ENCODE assay signal across 18 mouse cellular contexts in genomic region chr1:73830486-73831132, GRCm38 (mm10).
DNase-seq lines count a peak whose midpoint lies in the region; ATAC-seq and TF ChIP-seq lines count a peak whose summit lies in the region.
"Had no signal": no experiment of that assay in that cellular context is flagged by ENCODE, and none has a peak within 500 bp of the region (broad histone marks: within the 10 kb centered on the region; RNA-seq: fewer than 3 reads in every experiment).

No protein-coding gene starts in this region.

- TF ChIP-seq EP300 in stomach, postnatal 0 days (optimal IDR thresholded peaks at IDR 0.05), result no peak

- H3K27ac ChIP-seq in forebrain, embryonic 10.5 days, result peak overlapping the region; percentile 35; the same call in 1 of the 2 replicates
- H3K27ac ChIP-seq in forebrain, embryonic 11.5 days (ENCODE audit: low read depth, low read length), result no peak overlapping the region
- no peak overlapping the region for H3K27ac ChIP-seq in forebrain, embryonic 15.5 days (replicated peaks)
- no peak overlapping the region for H3K27ac ChIP-seq in stomach, postnatal 0 days (replicated peaks)
- H3K27ac ChIP-seq: embryonic facial prominence, embryonic 12.5 days; layer of hippocampus, adult 2 months; left cerebral cortex, adult 2 months; limb, embryonic 13.5 days; midbrain, embryonic 12.5 days had no signal

- no peak overlapping the region for H3K4me2 ChIP-seq in forebrain, embryonic 11.5 days (ENCODE audit: low read depth, low read length, severe bottlenecking)
- no peak overlapping the region for H3K4me2 ChIP-seq in forebrain, embryonic 15.5 days (replicated peaks)
- H3K4me2 ChIP-seq in stomach, postnatal 0 days (replicated peaks; ENCODE audit: low read depth), result no peak overlapping the region
- H3K4me2 ChIP-seq: embryonic facial prominence, embryonic 12.5 days; limb, embryonic 13.5 days; midbrain, embryonic 12.5 days had no signal

- DNase-seq in forebrain, embryonic 10.5 days (ENCODE audit: extremely low spot score, low spot score), result no peak
- no peak for DNase-seq in forebrain, embryonic 11.5 days (ENCODE audit: low spot score)
- peak; percentile 11 for DNase-seq in retina, postnatal 1 day
- no peak for DNase-seq in retina, embryonic 14.5 days (ENCODE audit: low spot score)
- DNase-seq in adrenal gland, adult 8-10 months, result no peak
- no peak for DNase-seq in stomach, postnatal 0 days (ENCODE audit: low spot score)
- DNase-seq: cerebellum, postnatal 36 days; gastrocnemius, postnatal 25 days; heart, postnatal 10 days; lung, postnatal 14 days; right cerebral cortex, postnatal 14 days; thymus, postnatal 4 days had no signal

- H3K9ac ChIP-seq in forebrain, embryonic 11.5 days (ENCODE audit: low read length), result no peak overlapping the region
- no peak overlapping the region for H3K9ac ChIP-seq in forebrain, embryonic 15.5 days (replicated peaks)
- H3K9ac ChIP-seq in stomach, postnatal 0 days (ENCODE audit: low read length), result no peak overlapping the region
- H3K9ac ChIP-seq: embryonic facial prominence, embryonic 12.5 days; limb, embryonic 13.5 days; midbrain, embryonic 12.5 days had no signal

- no peaks in the 10 kb centered on the region; the same call in 1 of the 2 replicates for H3K27me3 ChIP-seq in forebrain, embryonic 10.5 days (ENCODE audit: poor library complexity, severe bottlenecking)
- no peaks in the 10 kb centered on the region for H3K27me3 ChIP-seq in forebrain, embryonic 11.5 days (ENCODE audit: control insufficient read depth, insufficient read depth, low read length)
- no peaks in the 10 kb centered on the region for H3K27me3 ChIP-seq in forebrain, embryonic 15.5 days
- no peaks in the 10 kb centered on the region for H3K27me3 ChIP-seq in stomach, postnatal 0 days (ENCODE audit: control insufficient read depth, insufficient read depth, low read length)
- H3K27me3 ChIP-seq: embryonic facial prominence, embryonic 12.5 days; limb, embryonic 13.5 days; midbrain, embryonic 12.5 days had no signal

- no peaks in the 10 kb centered on the region for H3K36me3 ChIP-seq in forebrain, embryonic 10.5 days (replicated peaks)
- no peaks in the 10 kb centered on the region for H3K36me3 ChIP-seq in forebrain, embryonic 11.5 days (ENCODE audit: control insufficient read depth, insufficient read depth, low read length)
- H3K36me3 ChIP-seq in forebrain, embryonic 15.5 days, result no peaks in the 10 kb centered on the region
- H3K36me3 ChIP-seq in stomach, postnatal 0 days (ENCODE audit: control insufficient read depth, insufficient read depth, low read length), result no peaks in the 10 kb centered on the region
- H3K36me3 ChIP-seq: embryonic facial prominence, embryonic 12.5 days; limb, embryonic 13.5 days; midbrain, embryonic 12.5 days had no signal

- H3K9me3 ChIP-seq in forebrain, embryonic 10.5 days, result no peaks in the 10 kb centered on the region
- no peaks in the 10 kb centered on the region for H3K9me3 ChIP-seq in forebrain, embryonic 11.5 days (ENCODE audit: control insufficient read depth, low read length)
- no peaks in the 10 kb centered on the region for H3K9me3 ChIP-seq in forebrain, embryonic 15.5 days
- no peaks in the 10 kb centered on the region for H3K9me3 ChIP-seq in stomach, postnatal 0 days (ENCODE audit: control insufficient read depth, low read length)
- H3K9me3 ChIP-seq: embryonic facial prominence, embryonic 12.5 days; limb, embryonic 13.5 days; midbrain, embryonic 12.5 days had no signal

- H3K4me1 ChIP-seq in forebrain, embryonic 10.5 days, result peaks cover 34% of the 10 kb centered on the region
- H3K4me1 ChIP-seq in forebrain, embryonic 11.5 days (replicated peaks; ENCODE audit: control insufficient read depth, insufficient read depth, low read length), result peaks cover 5% of the 10 kb centered on the region; the same call in 1 of the 2 replicates
- peaks cover 17% of the 10 kb centered on the region for H3K4me1 ChIP-seq in forebrain, embryonic 15.5 days
- no peaks in the 10 kb centered on the region for H3K4me1 ChIP-seq in stomach, postnatal 0 days (replicated peaks; ENCODE audit: control insufficient read depth, insufficient read depth)

- ATAC-seq in forebrain, embryonic 11.5 days (replicated peaks; ENCODE audit: low FRiP score), result no peak
- ATAC-seq in forebrain, embryonic 15.5 days (replicated peaks), result peak; percentile 44
- ATAC-seq in stomach, postnatal 0 days (ENCODE audit: low FRiP score, low TSS enrichment), result no peak; the same call in 1 of the 2 replicates

- no peak for TF ChIP-seq CTCF in stomach, postnatal 0 days (IDR thresholded peaks at IDR 0.05; ENCODE audit: low read depth)

- 77% methylated on average over 9 of the region's 9 CpGs for WGBS in forebrain, embryonic 10.5 days
- 70% methylated on average over 9 of the region's 9 CpGs for WGBS in forebrain, embryonic 11.5 days
- WGBS in forebrain, embryonic 15.5 days, result 33% methylated on average over 9 of the region's 9 CpGs
- WGBS in stomach, postnatal 0 days, result 83% methylated on average over 9 of the region's 9 CpGs

- no peak overlapping the region for H3K4me3 ChIP-seq in forebrain, embryonic 10.5 days
- H3K4me3 ChIP-seq in forebrain, embryonic 11.5 days (ENCODE audit: low read depth, low read length), result no peak overlapping the region
- H3K4me3 ChIP-seq in forebrain, embryonic 15.5 days, result no peak overlapping the region
- H3K4me3 ChIP-seq in stomach, postnatal 0 days (ENCODE audit: low read depth, low read length), result no peak overlapping the region
- H3K4me3 ChIP-seq: embryonic facial prominence, embryonic 12.5 days; layer of hippocampus, adult 2 months; left cerebral cortex, adult 2 months; limb, embryonic 13.5 days; midbrain, embryonic 12.5 days had no signal
